Mouse (Mus musculus): ENCODE measurements around the gene Cplx3. TPM values are rescaled to one million over a fixed set of nuclear protein-coding genes. Genes with fewer than 3 reads are reported as not detected.

Cplx3 gene
- polyA plus RNA-seq, 1 experiment from 2014 or later = not detected

DNA sequence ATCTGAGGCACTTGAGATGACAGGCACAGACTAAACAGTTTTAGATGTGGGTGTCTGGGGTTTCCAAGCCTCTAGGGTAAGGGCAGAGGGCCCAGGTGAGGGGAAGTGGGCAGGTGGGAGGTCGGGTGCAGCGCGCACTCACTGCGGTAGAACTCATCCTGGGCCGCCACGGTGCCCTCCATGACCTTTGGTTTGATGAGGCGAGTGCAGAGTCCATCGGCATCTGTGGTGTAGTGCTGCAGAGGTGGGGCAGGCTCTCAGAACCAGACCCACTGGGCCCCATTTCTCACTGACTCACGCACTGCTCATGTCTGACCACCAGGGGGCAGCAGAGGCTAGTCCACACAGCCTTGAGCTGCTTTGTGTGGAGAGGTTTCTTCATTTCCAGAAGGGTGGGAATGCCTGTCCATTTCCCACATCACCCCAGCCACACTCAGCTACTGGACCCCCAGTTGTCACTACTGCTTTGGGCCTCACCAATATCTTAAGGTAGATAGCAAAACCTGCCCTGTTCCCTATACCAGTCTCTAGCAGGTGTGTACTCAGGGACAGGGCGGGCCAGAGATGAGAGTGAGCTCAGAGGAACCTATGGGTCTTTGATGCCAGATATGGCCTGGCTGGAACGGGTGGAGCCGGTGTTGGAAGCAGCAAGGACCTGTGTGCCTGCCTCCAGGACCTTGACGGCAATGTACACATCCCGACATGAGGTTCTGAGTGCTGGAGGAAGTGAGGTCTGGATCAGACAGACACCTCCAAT is 23.2 kb upstream of the Cplx3 start:
- WGBS = 45% methylated on average over 14 of the region's 14 CpGs
- Histone ChIP-seq H3K27me3 (replicated peaks; ENCODE audit: control insufficient read depth, insufficient read depth, low read length) (no peaks in the 10 kb centered on the region), H3K4me3 (ENCODE audit: low read depth, low read length) (no peak overlapping the region), H3K9ac (ENCODE audit: low read depth, low read length) (no peak overlapping the region), H3K9me3 (ENCODE audit: control insufficient read depth) (no peaks in the 10 kb centered on the region), H3K4me1 (replicated peaks; ENCODE audit: control insufficient read depth, insufficient read depth, low read length) (no peaks in the 10 kb centered on the region; the same call in 1 of the 2 replicates), H3K36me3 (ENCODE audit: control insufficient read depth, insufficient read depth) (peaks cover 76% of the 10 kb centered on the region), H3K4me2 (replicated peaks; ENCODE audit: low read depth) (no peak overlapping the region), H3K27ac (ENCODE audit: low read depth, low read length) (no peak overlapping the region)
- peak; percentile 57 for ATAC-seq
- peak; percentile 99 for TF ChIP-seq CTCF (IDR thresholded peaks at IDR 0.05; ENCODE audit: low read depth)

- no peaks in the 10 kb centered on the region for H3K27me3 ChIP-seq (replicated peaks; ENCODE audit: control insufficient read depth, insufficient read depth, low read length)
- WGBS = 92% methylated on average over 12 of the region's 12 CpGs
- H3K4me3 ChIP-seq (ENCODE audit: low read depth, low read length) = no peak overlapping the region
- H3K9ac ChIP-seq (ENCODE audit: low read depth, low read length) = no peak overlapping the region
- no peaks in the 10 kb centered on the region for H3K9me3 ChIP-seq (ENCODE audit: control insufficient read depth)
- peak; percentile 5; the same call in 1 of the 2 replicates for ATAC-seq
- no peak for TF ChIP-seq CTCF (IDR thresholded peaks at IDR 0.05; ENCODE audit: low read depth)
- no peaks in the 10 kb centered on the region for H3K4me1 ChIP-seq (replicated peaks; ENCODE audit: control insufficient read depth, insufficient read depth, low read length)
- peaks cover 76% of the 10 kb centered on the region for H3K36me3 ChIP-seq (ENCODE audit: control insufficient read depth, insufficient read depth)
- H3K4me2 ChIP-seq (replicated peaks; ENCODE audit: low read depth) = no peak overlapping the region
- H3K27ac ChIP-seq (ENCODE audit: low read depth, low read length) = no peak overlapping the region; the same call in 1 of the 2 replicates
Observed at GRCm38 (mm10) chr9:57628717-57629116, 22.6 kb upstream of the Cplx3 start.

DNA sequence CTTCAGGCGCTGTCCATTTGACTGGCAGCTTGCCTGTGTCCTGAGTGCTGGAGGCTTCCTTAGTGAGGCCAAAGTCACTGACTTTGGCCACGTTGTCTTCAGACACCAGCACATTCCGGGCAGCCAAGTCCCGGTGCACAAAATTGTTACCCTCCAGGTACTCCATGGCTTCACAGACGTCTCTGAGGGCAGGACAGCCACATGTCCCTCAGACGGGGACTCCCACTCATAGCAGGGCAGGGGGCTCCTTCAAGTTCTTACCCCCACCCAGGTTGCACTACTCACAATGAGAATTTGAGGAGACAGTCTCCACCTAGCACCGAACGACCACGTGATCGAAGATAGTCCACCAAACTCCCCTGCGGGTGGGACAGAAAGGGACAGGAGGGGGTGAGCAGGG is 21.8 kb upstream of the Cplx3 start:
- no peak overlapping the region for H3K4me2 ChIP-seq (replicated peaks; ENCODE audit: low read depth)
- ATAC-seq = no peak
- no peaks in the 10 kb centered on the region for H3K4me1 ChIP-seq (replicated peaks; ENCODE audit: control insufficient read depth, insufficient read depth, low read length)
- no peaks in the 10 kb centered on the region for H3K9me3 ChIP-seq (ENCODE audit: control insufficient read depth)
- WGBS = 93% methylated on average over 11 of the region's 11 CpGs
- H3K27me3 ChIP-seq (replicated peaks; ENCODE audit: control insufficient read depth, insufficient read depth, low read length) = no peaks in the 10 kb centered on the region
- H3K4me3 ChIP-seq (ENCODE audit: low read depth, low read length) = no peak overlapping the region
- H3K27ac ChIP-seq (ENCODE audit: low read depth, low read length) = no peak overlapping the region
- no peak overlapping the region for H3K9ac ChIP-seq (ENCODE audit: low read depth, low read length)
- H3K36me3 ChIP-seq (ENCODE audit: control insufficient read depth, insufficient read depth) = peaks cover 76% of the 10 kb centered on the region
- TF ChIP-seq CTCF (IDR thresholded peaks at IDR 0.05; ENCODE audit: low read depth) = no peak

DNA sequence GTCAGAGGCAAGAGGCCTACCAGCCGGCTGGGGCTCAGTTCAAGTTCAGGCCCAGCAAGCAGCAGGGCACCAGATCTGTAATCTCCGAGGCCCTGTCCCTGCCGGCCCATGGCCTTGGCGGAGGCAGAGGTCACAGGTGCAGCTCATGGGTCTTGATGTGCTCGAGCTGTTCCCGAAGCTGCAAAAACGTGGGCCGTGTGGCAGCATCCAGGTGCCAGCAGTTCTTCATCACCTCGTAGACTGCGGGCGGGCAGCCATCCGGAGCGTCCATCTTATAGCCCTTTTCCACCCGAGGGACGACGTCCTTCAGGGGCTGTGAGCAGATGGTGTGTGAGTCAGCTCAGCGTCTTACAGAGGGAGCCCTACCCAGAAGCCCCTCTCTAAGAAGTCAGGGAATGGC is 21.1 kb upstream of the Cplx3 start:
- Histone ChIP-seq H3K4me3 (ENCODE audit: low read depth, low read length) (no peak overlapping the region), H3K4me2 (replicated peaks; ENCODE audit: low read depth) (no peak overlapping the region), H3K9ac (ENCODE audit: low read depth, low read length) (no peak overlapping the region), H3K27me3 (replicated peaks; ENCODE audit: control insufficient read depth, insufficient read depth, low read length) (no peaks in the 10 kb centered on the region), H3K27ac (ENCODE audit: low read depth, low read length) (no peak overlapping the region), H3K36me3 (ENCODE audit: control insufficient read depth, insufficient read depth) (peaks cover 75% of the 10 kb centered on the region), H3K4me1 (replicated peaks; ENCODE audit: control insufficient read depth, insufficient read depth, low read length) (no peaks in the 10 kb centered on the region), H3K9me3 (ENCODE audit: control insufficient read depth) (no peaks in the 10 kb centered on the region)
- no peak for ATAC-seq
- 93% methylated on average over 17 of the region's 17 CpGs for WGBS
- TF ChIP-seq CTCF (IDR thresholded peaks at IDR 0.05; ENCODE audit: low read depth) = no peak

- H3K27me3 ChIP-seq (replicated peaks; ENCODE audit: control insufficient read depth, insufficient read depth, low read length) = no peaks in the 10 kb centered on the region
- no peak for ATAC-seq
- H3K9me3 ChIP-seq (ENCODE audit: control insufficient read depth) = no peaks in the 10 kb centered on the region
- H3K4me1 ChIP-seq (replicated peaks; ENCODE audit: control insufficient read depth, insufficient read depth, low read length) = no peaks in the 10 kb centered on the region
- H3K27ac ChIP-seq (ENCODE audit: low read depth, low read length) = no peak overlapping the region
- no peak overlapping the region for H3K4me3 ChIP-seq (ENCODE audit: low read depth, low read length)
- no peak for TF ChIP-seq CTCF (IDR thresholded peaks at IDR 0.05; ENCODE audit: low read depth)
- no peak overlapping the region for H3K4me2 ChIP-seq (replicated peaks; ENCODE audit: low read depth)
- H3K36me3 ChIP-seq (ENCODE audit: control insufficient read depth, insufficient read depth) = peaks cover 64% of the 10 kb centered on the region
- 90% methylated on average over 15 of the region's 15 CpGs for WGBS
- H3K9ac ChIP-seq (ENCODE audit: low read depth, low read length) = no peak overlapping the region
Observed at GRCm38 (mm10) chr9:57625674-57626500, 19.8 kb upstream of the Cplx3 start.

GRCm38 (mm10) chr9:57624295-57624694 is 18.2 kb upstream of the Cplx3 start:
- no peak overlapping the region for H3K27ac ChIP-seq (ENCODE audit: low read depth, low read length)
- H3K27me3 ChIP-seq (replicated peaks; ENCODE audit: control insufficient read depth, insufficient read depth, low read length) = no peaks in the 10 kb centered on the region
- no peak overlapping the region for H3K4me3 ChIP-seq (ENCODE audit: low read depth, low read length)
- TF ChIP-seq CTCF (IDR thresholded peaks at IDR 0.05; ENCODE audit: low read depth) = no peak
- 72% methylated on average over 7 of the region's 7 CpGs for WGBS
- H3K9me3 ChIP-seq (ENCODE audit: control insufficient read depth) = no peaks in the 10 kb centered on the region
- no peak for ATAC-seq
- H3K4me1 ChIP-seq (replicated peaks; ENCODE audit: control insufficient read depth, insufficient read depth, low read length) = no peaks in the 10 kb centered on the region
- peaks cover 48% of the 10 kb centered on the region for H3K36me3 ChIP-seq (ENCODE audit: control insufficient read depth, insufficient read depth)
- no peak overlapping the region for H3K9ac ChIP-seq (ENCODE audit: low read depth, low read length)
- H3K4me2 ChIP-seq (replicated peaks; ENCODE audit: low read depth) = no peak overlapping the region
